Mouse (Mus musculus): ENCODE data around the gene Dido1. TPM values are rescaled to one million over a fixed set of nuclear protein-coding genes. Genes with fewer than 3 reads are reported as not detected.
"Not testable (repeated sequence)": the region's sequence is repeated elsewhere in the genome, so short reads cannot be mapped to it uniquely, and the experiment has no call there.

Gene Dido1
- polyA plus RNA-seq, 1 experiment from 2014 or later, result 36.0 TPM

GRCm38 (mm10) chr2:180724585-180725413 lies 15.0 kb upstream of the Dido1 start, which contains the start of gene Slc17a9:
Slc17a9 (plus strand) TSS chr2:180725263.
- no peak for TF ChIP-seq CTCF (IDR thresholded peaks at IDR 0.05; ENCODE audit: low read depth)

GRCm38 (mm10) chr2:180723865-180724264 lies 14.1 kb upstream of the Dido1 start:
- Histone ChIP-seq H3K9me3 (ENCODE audit: low read depth, low read length) (no peaks in the 10 kb centered on the region), H3K27ac (ENCODE audit: low read depth) (no peak overlapping the region), H3K4me2 (no peak overlapping the region), H3K36me3 (ENCODE audit: insufficient read depth) (peaks cover 52% of the 10 kb centered on the region), H3K4me1 (ENCODE audit: insufficient read depth) (no peaks in the 10 kb centered on the region; the same call in 1 of the 2 replicates), H3K27me3 (ENCODE audit: insufficient read depth, low read length) (no peaks in the 10 kb centered on the region), H3K9ac (no peak overlapping the region), H3K4me3 (ENCODE audit: low read depth, low read length) (no peak overlapping the region)
- 53% methylated on average over 2 of the region's 2 CpGs for WGBS
- no peak for DNase-seq
- no peak for ATAC-seq (ENCODE audit: insufficient read depth)
- no peak for TF ChIP-seq CTCF (IDR thresholded peaks at IDR 0.05; ENCODE audit: low read depth)

More at GRCm38 (mm10) chr2:180724585-180725413, 15.0 kb upstream of the Dido1 start, which contains the start of gene Slc17a9:
- peak within 1 kb of the TSS; percentile 54 for H3K4me2 ChIP-seq
- no peaks in the 10 kb centered on the region for H3K9me3 ChIP-seq (ENCODE audit: low read depth, low read length)
- ATAC-seq (ENCODE audit: insufficient read depth) (peak; percentile 79), DNase-seq (peak; percentile 50)
- H3K27me3 ChIP-seq (ENCODE audit: insufficient read depth, low read length), result no peaks in the 10 kb centered on the region
- H3K36me3 ChIP-seq (ENCODE audit: insufficient read depth), result peaks cover 44% of the 10 kb centered on the region
- H3K4me1 ChIP-seq (ENCODE audit: insufficient read depth), result no peaks in the 10 kb centered on the region; the same call in 1 of the 2 replicates
- no peak within 1 kb of the TSS for H3K27ac ChIP-seq (ENCODE audit: low read depth)
- H3K9ac ChIP-seq, result peak within 1 kb of the TSS; percentile 31; the same call in 1 of the 2 replicates
- peak within 1 kb of the TSS; percentile 11; the same call in 1 of the 2 replicates for H3K4me3 ChIP-seq (ENCODE audit: low read depth, low read length)
- 6% methylated on average over 18 of the region's 18 CpGs for WGBS

GRCm38 (mm10) chr2:180722748-180723147 lies 12.9 kb upstream of the Dido1 start:
- DNase-seq; H3K4me2 ChIP-seq; ATAC-seq (ENCODE audit: insufficient read depth); H3K27me3 ChIP-seq (ENCODE audit: insufficient read depth, low read length); H3K27ac ChIP-seq (ENCODE audit: low read depth); H3K4me1 ChIP-seq (ENCODE audit: insufficient read depth); H3K4me3 ChIP-seq (ENCODE audit: low read depth, low read length); H3K9me3 ChIP-seq (ENCODE audit: low read depth, low read length); H3K9ac ChIP-seq: not testable (repeated sequence)
- 88% methylated on average over 5 of the region's 5 CpGs for WGBS
- H3K36me3 ChIP-seq (ENCODE audit: insufficient read depth), result peaks cover 61% of the 10 kb centered on the region

- H3K36me3 ChIP-seq (ENCODE audit: insufficient read depth), result peaks cover 29% of the 10 kb centered on the region
- TF ChIP-seq CTCF (IDR thresholded peaks at IDR 0.05; ENCODE audit: low read depth), result no peak
- DNase-seq (no peak), ATAC-seq (ENCODE audit: insufficient read depth) (no peak)
- no peak overlapping the region for H3K9ac ChIP-seq
- 90% methylated on average over 5 of the region's 5 CpGs for WGBS
- no peaks in the 10 kb centered on the region for H3K27me3 ChIP-seq (ENCODE audit: insufficient read depth, low read length)
- H3K9me3 ChIP-seq (ENCODE audit: low read depth, low read length), result no peaks in the 10 kb centered on the region
- no peak overlapping the region for H3K27ac ChIP-seq (ENCODE audit: low read depth)
- H3K4me2 ChIP-seq, result no peak overlapping the region
- peaks cover 12% of the 10 kb centered on the region; the same call in 1 of the 2 replicates for H3K4me1 ChIP-seq (ENCODE audit: insufficient read depth)
- no peak overlapping the region for H3K4me3 ChIP-seq (ENCODE audit: low read depth, low read length)
Measured at GRCm38 (mm10) chr2:180712037-180712689, 2.4 kb upstream of the Dido1 start.

- Histone ChIP-seq H3K4me3 (ENCODE audit: low read depth, low read length) (peak overlapping the region; percentile 99), H3K9ac (peak overlapping the region; percentile 99), H3K27me3 (ENCODE audit: insufficient read depth, low read length) (no peaks in the 10 kb centered on the region), H3K9me3 (ENCODE audit: low read depth, low read length) (no peaks in the 10 kb centered on the region), H3K4me2 (peak overlapping the region; percentile 61), H3K27ac (ENCODE audit: low read depth) (no peak overlapping the region), H3K36me3 (ENCODE audit: insufficient read depth) (peaks cover 24% of the 10 kb centered on the region), H3K4me1 (ENCODE audit: insufficient read depth) (peaks cover 12% of the 10 kb centered on the region; the same call in 1 of the 2 replicates)
- ATAC-seq (ENCODE audit: insufficient read depth) (no peak), DNase-seq (no peak)
- 65% methylated on average over 4 of the region's 4 CpGs for WGBS
- TF ChIP-seq CTCF (IDR thresholded peaks at IDR 0.05; ENCODE audit: low read depth), result no peak
Measured at GRCm38 (mm10) chr2:180711527-180711926, 1.7 kb upstream of the Dido1 start.

GRCm38 (mm10) chr2:180710276-180711155 lies 717 bp upstream of the Dido1 start:
- no peaks in the 10 kb centered on the region for H3K9me3 ChIP-seq (ENCODE audit: low read depth, low read length)
- H3K9ac ChIP-seq, result peak overlapping the region; percentile 99
- peaks cover 12% of the 10 kb centered on the region; the same call in 1 of the 2 replicates for H3K4me1 ChIP-seq (ENCODE audit: insufficient read depth)
- DNase-seq, result peak; percentile 23
- H3K27ac ChIP-seq (ENCODE audit: low read depth), result peak overlapping the region; percentile 88
- H3K27me3 ChIP-seq (ENCODE audit: insufficient read depth, low read length), result no peaks in the 10 kb centered on the region
- no peak for TF ChIP-seq CTCF (IDR thresholded peaks at IDR 0.05; ENCODE audit: low read depth)
- peak overlapping the region; percentile 99 for H3K4me3 ChIP-seq (ENCODE audit: low read depth, low read length)
- peak overlapping the region; percentile 61 for H3K4me2 ChIP-seq
- ATAC-seq (ENCODE audit: insufficient read depth), result peak; percentile 75; the same call in 1 of the 2 replicates
- H3K36me3 ChIP-seq (ENCODE audit: insufficient read depth), result peaks cover 26% of the 10 kb centered on the region
- WGBS, result 1% methylated on average over 64 of the region's 64 CpGs
